Mouse (Mus musculus): Measurements from ENCODE around the gene Rgs2. TPM values are rescaled to one million over a fixed set of nuclear protein-coding genes. Genes with fewer than 3 reads are reported as not detected.

The Rgs2 gene
- total and polyA plus RNA-seq, 3 experiments = 1.2 to 2.9 TPM; not detected in 1

DNA sequence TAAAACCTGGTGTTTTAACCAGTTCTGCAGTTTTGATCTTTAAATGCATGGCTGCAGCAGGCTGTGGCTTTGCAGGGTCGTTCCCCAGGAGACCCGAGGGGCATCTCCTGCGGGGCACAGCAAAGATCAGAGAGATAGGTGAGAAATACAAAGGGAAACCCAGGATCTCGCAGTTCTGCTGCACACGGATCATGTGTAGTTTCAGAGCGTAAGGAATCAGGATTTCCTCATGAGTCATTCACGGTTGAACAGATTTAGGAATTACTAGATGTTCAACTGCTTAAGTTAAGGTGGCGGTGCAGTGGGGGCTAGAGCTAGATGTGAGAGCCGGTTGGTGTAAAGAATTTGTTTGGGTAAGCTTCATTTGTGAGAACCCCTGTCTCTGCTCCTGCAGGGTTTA is 780 bp upstream of the Rgs2 start:
- Histone ChIP-seq H3K4me3 (ENCODE audit: control insufficient read depth in 1 of 2, insufficient read depth in 1 of 2, low read depth in 2 of 2, low read length in 2 of 2) (peak overlapping the region; percentile 38 to 66), H3K9me3 (replicated peaks; ENCODE audit: insufficient read depth, low read length) (no peaks in the 10 kb centered on the region), H3K36me3 (ENCODE audit: control insufficient read depth in 1 of 2, insufficient read depth in 2 of 2, low read length in 2 of 2) (peaks cover 0 to 19% of the 10 kb centered on the region in 2 experiments; a peak in 2 of 4 replicates), H3K27ac (ENCODE audit: control insufficient read depth, low read depth, low read length) (no peak overlapping the region), H3K79me2 (ENCODE audit: control insufficient read depth, insufficient read depth, low read length, poor library complexity) (no peaks in the 10 kb centered on the region), H3K4me1 (ENCODE audit: control insufficient read depth in 1 of 2, insufficient read depth in 2 of 2, low read length in 2 of 2) (peaks cover 6 to 8% of the 10 kb centered on the region in 2 experiments; a peak in 3 of 4 replicates), H3K9ac (ENCODE audit: control insufficient read depth, low read depth, low read length, poor library complexity, severe bottlenecking) (peak overlapping the region; percentile 62), H3K27me3 (ENCODE audit: control insufficient read depth in 1 of 2, insufficient read depth in 2 of 2, low read length in 2 of 2) (no peaks in the 10 kb centered on the region)
- TF ChIP-seq GATA1 (IDR thresholded peaks at IDR 0.05; ENCODE audit: low read depth, low read length) = no peak
- TF ChIP-seq KAT2A (conservative IDR thresholded peaks at IDR 0.05; ENCODE audit: low read depth, low read length) = no peak
- TF ChIP-seq MAX (IDR thresholded peaks at IDR 0.05; ENCODE audit: low read length) = no peak
- no peak for TF ChIP-seq UBTF (IDR thresholded peaks at IDR 0.05; ENCODE audit: borderline replicate concordance, insufficient read depth, low read depth, low read length)
- TF ChIP-seq MYB (IDR thresholded peaks at IDR 0.05; ENCODE audit: low read depth, low read length) = no peak
- no peak for TF ChIP-seq HCFC1 (IDR thresholded peaks at IDR 0.05; ENCODE audit: low read depth, low read length)
- no peak for TF ChIP-seq BHLHE40 (IDR thresholded peaks at IDR 0.05; ENCODE audit: borderline replicate concordance, low read depth, low read length)
- TF ChIP-seq USF2 (IDR thresholded peaks at IDR 0.05; ENCODE audit: borderline replicate concordance in 1 of 2, insufficient read depth in 1 of 2, low read depth in 1 of 2, low read length in 2 of 2) = no peak
- TF ChIP-seq CHD2 (IDR thresholded peaks at IDR 0.05; ENCODE audit: low read length) = no peak
- TF ChIP-seq SIN3A (IDR thresholded peaks at IDR 0.05; ENCODE audit: low read length) = no peak
- no peak; the same call in 1 of the 2 replicates for TF ChIP-seq NELFE (IDR thresholded peaks at IDR 0.05; ENCODE audit: low read depth, low read length)
- no peak for TF ChIP-seq ETS1 (IDR thresholded peaks at IDR 0.05; ENCODE audit: low read depth, low read length)
- TF ChIP-seq MAFK (IDR thresholded peaks at IDR 0.05; ENCODE audit: borderline replicate concordance, low read depth, low read length) = no peak
- TF ChIP-seq POLR2AphosphoS2 (IDR thresholded peaks at IDR 0.05; ENCODE audit: low read length) = no peak
- TF ChIP-seq CTCF (IDR thresholded peaks at IDR 0.05 in 2 of 3, conservative IDR thresholded peaks at IDR 0.05 in 1 of 3; ENCODE audit: control insufficient read depth in 1 of 3, insufficient read depth in 1 of 3, low read depth in 2 of 3, low read length in 3 of 3, poor library complexity in 1 of 3, severe bottlenecking in 1 of 3) = no peak
- no peak for TF ChIP-seq SMC3 (IDR thresholded peaks at IDR 0.05; ENCODE audit: low read depth, low read length)
- DNase-seq (ENCODE audit: low read depth, low spot score) = peak; percentile 33

DNA sequence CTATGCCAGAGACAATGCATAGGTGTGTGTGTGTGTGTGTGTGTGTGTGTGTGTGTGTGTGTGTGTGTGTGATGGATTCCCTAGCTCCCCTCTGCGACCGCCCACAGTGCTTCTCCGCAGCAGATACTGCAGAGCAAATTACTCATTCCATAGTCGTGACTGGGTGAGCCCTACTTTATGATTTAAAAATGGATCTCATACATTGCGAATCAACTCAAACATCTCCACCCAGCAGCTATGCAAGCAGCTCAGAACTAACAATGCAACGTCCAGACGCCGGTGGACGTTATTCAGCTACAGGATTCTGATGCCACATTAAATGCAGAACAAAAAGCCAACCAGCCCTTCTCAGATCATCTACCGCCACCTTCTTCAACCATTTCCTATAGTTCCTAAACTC is 545 bp downstream of the Rgs2 start:
- Histone ChIP-seq H3K27ac (ENCODE audit: control insufficient read depth, low read depth, low read length) (0 out of 2 replicates have a peak overlapping the region, but pooled peaks have one; percentile 6), H3K4me3 (ENCODE audit: control insufficient read depth in 1 of 2, insufficient read depth in 1 of 2, low read depth in 2 of 2, low read length in 2 of 2) (peak overlapping the region; percentile 86 to 91), H3K4me1 (ENCODE audit: control insufficient read depth in 1 of 2, insufficient read depth in 2 of 2, low read length in 2 of 2) (peaks cover 6 to 8% of the 10 kb centered on the region in 2 experiments; a peak in 3 of 4 replicates), H3K79me2 (ENCODE audit: control insufficient read depth, insufficient read depth, low read length, poor library complexity) (no peaks in the 10 kb centered on the region), H3K9me3 (replicated peaks; ENCODE audit: insufficient read depth, low read length) (no peaks in the 10 kb centered on the region), H3K36me3 (ENCODE audit: control insufficient read depth in 1 of 2, insufficient read depth in 2 of 2, low read length in 2 of 2) (peaks cover 0 to 19% of the 10 kb centered on the region in 2 experiments; a peak in 2 of 4 replicates), H3K27me3 (ENCODE audit: control insufficient read depth in 1 of 2, insufficient read depth in 2 of 2, low read length in 2 of 2) (no peaks in the 10 kb centered on the region), H3K9ac (ENCODE audit: control insufficient read depth, low read depth, low read length, poor library complexity, severe bottlenecking) (peak overlapping the region; percentile 77)
- TF ChIP-seq ETS1 (IDR thresholded peaks at IDR 0.05; ENCODE audit: low read depth, low read length) (0 out of 2 replicates have a peak, but pooled peaks have one; percentile 13), MAZ (IDR thresholded peaks at IDR 0.05; ENCODE audit: low read depth, low read length) (0 out of 2 replicates have a peak, but pooled peaks have one; percentile 29), ELF1 (IDR thresholded peaks at IDR 0.05; ENCODE audit: low read depth, low read length) (no peak)
- DNase-seq (ENCODE audit: low read depth, low spot score) = no peak

Measured in MEL (cell line).